Mouse (Mus musculus) olfactory bulb, adult 2 months (tissue): ENCODE measurements around the gene Rcor1.

Experiments used
- CTCF ChIP-seq: fragments of 200-500 bp; IDR thresholded peaks from 2 replicates; pipeline ENCODE4 v1.5.1; 2012; ENCODE audit warnings: low read depth, mild to moderate bottlenecking, low read length, moderate library complexity; ENCODE audit not compliant: insufficient read depth
- POLR2A ChIP-seq: fragments of 200-500 bp; IDR thresholded peaks from 2 replicates; pipeline ENCODE4 v1.6.1; 2012; ENCODE audit warnings: mild to moderate bottlenecking, low read depth, low read length, moderate library complexity; ENCODE audit not compliant: insufficient read depth

GRCm38 (mm10) chr12:111063361-111063760, 24.2 kb downstream of the Rcor1 start:
- TF ChIP-seq CTCF = no peak
- TF ChIP-seq POLR2A = no peak
